Mouse (Mus musculus): ENCODE measurements at regions not wholly inside any gene's neighbourhood (a gene's known extent, or its start where the extent isn't known, plus 50 kb on each side); places are given as distances from the start of the nearest gene placed in this dataset.

DNA sequence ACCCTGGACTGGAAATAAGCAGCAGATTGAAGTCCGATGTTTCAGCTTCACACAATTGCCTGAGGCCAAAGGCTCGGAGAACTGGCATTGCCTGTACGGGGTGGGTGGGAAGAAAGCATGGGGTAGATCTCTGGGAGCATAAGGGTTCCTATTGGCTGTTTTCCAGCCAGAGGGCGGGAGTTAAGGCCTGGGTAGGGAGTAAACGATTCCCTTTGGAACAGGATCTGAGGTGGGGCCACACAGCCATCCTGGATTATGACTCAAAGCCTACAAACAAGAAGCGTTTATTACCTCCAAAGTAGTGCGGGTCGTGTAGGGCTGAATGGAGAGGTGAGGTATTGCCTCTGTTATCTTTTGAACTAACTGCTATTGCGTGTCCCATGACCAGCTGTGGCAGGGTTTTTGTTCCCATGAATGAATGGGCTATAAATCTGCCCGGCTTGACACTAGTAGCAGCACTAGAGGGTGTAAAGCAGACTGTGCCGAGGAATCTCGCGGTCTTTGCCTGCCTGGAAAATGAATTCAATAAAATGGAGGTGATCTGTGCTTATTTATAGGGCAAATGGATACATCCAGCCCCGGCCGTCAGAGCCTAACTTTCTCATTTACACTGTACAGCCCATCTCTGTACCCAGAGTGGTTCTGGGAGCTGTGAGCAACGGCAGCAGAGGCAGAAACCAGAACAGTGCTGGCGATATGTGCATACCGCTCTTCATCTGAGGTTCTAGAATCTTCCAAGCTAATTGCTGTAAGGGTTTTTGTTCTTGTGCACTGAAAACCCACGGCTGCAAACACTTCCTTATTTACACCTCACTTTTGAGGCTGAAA is 214.3 kb upstream of the Zfp507 start:
- H3K27me3 ChIP-seq (ENCODE audit: insufficient read depth, low read length): no peaks in the 10 kb centered on the region
- no peak overlapping the region for H3K27ac ChIP-seq (ENCODE audit: low read length)
- no peaks in the 10 kb centered on the region for H3K9me3 ChIP-seq (ENCODE audit: low read length)
- 27% methylated on average over 19 of the region's 19 CpGs for WGBS
- no peaks in the 10 kb centered on the region for H3K36me3 ChIP-seq (ENCODE audit: insufficient read depth, low read length)
- ATAC-seq (ENCODE audit: low FRiP score, low TSS enrichment): peak; percentile 89
- H3K4me3 ChIP-seq (ENCODE audit: low read length): no peak overlapping the region
- peaks cover 5% of the 10 kb centered on the region; the same call in 1 of the 2 replicates for H3K4me1 ChIP-seq (ENCODE audit: insufficient read depth, low read length)
- H3K9ac ChIP-seq (replicated peaks; ENCODE audit: low read length): no peak overlapping the region
- H3K4me2 ChIP-seq (replicated peaks; ENCODE audit: low read depth, low read length): peak overlapping the region; percentile 28

DNA sequence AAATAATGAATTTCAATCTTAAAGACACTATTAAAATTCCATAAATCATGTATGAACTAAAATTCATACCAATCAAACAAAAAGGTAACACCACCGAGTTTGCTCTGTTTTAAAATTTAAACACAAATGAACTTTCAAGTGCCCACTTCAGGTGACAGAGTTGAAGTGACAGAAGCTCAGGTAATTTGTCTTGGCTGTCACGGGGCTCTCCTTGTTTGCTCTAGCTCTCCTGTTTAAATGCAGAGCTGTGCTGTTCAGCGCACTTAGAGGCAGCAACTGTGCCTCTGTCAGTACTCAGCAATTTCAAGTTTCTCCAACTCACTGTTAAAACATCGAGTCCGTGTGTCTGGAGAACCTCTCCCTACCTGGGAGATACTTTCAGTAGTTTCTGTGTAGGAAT is 193.8 kb upstream of the Zfp507 start:
- no peak overlapping the region for H3K4me3 ChIP-seq (ENCODE audit: low read length)
- H3K27ac ChIP-seq (ENCODE audit: low read length): no peak overlapping the region
- H3K36me3 ChIP-seq (ENCODE audit: insufficient read depth, low read length): no peaks in the 10 kb centered on the region
- ATAC-seq (ENCODE audit: low FRiP score, low TSS enrichment): no peak
- H3K4me2 ChIP-seq (replicated peaks; ENCODE audit: low read depth, low read length): no peak overlapping the region
- no peak overlapping the region for H3K9ac ChIP-seq (replicated peaks; ENCODE audit: low read length)
- no peaks in the 10 kb centered on the region for H3K4me1 ChIP-seq (ENCODE audit: insufficient read depth, low read length)
- no peaks in the 10 kb centered on the region for H3K27me3 ChIP-seq (ENCODE audit: insufficient read depth, low read length)
- 85% methylated on average over 5 of the region's 5 CpGs for WGBS
- no peaks in the 10 kb centered on the region for H3K9me3 ChIP-seq (ENCODE audit: low read length)

DNA sequence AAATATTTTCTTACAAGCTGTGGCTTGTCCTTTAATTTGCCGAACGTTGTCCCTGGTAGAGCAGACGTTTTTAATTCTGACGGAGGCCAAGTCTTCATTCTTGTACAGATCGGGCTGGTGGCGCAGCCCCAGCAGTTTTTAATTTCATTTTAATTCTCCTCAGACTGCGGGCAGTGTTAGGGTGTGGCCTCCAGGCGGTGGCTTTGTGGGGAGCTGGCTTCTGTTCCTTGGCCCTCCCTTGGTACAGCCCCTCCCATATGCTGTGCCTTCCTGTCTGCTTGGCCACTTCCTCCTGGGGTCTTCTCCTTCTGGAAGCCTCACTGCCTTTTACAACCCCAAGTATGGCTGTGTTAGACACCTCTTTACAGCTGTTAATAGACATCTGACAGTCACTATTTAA is 189.7 kb upstream of the Zfp507 start:
- WGBS: 70% methylated on average over 8 of the region's 8 CpGs
- Histone ChIP-seq H3K4me1 (ENCODE audit: insufficient read depth, low read length) (no peaks in the 10 kb centered on the region; the same call in 1 of the 2 replicates), H3K4me3 (ENCODE audit: low read length) (no peak overlapping the region), H3K27ac (ENCODE audit: low read length) (no peak overlapping the region), H3K9ac (replicated peaks; ENCODE audit: low read length) (no peak overlapping the region), H3K9me3 (ENCODE audit: low read length) (no peaks in the 10 kb centered on the region), H3K27me3 (ENCODE audit: insufficient read depth, low read length) (no peaks in the 10 kb centered on the region), H3K36me3 (ENCODE audit: insufficient read depth, low read length) (no peaks in the 10 kb centered on the region), H3K4me2 (replicated peaks; ENCODE audit: low read depth, low read length) (no peak overlapping the region)
- ATAC-seq (ENCODE audit: low FRiP score, low TSS enrichment): no peak

DNA sequence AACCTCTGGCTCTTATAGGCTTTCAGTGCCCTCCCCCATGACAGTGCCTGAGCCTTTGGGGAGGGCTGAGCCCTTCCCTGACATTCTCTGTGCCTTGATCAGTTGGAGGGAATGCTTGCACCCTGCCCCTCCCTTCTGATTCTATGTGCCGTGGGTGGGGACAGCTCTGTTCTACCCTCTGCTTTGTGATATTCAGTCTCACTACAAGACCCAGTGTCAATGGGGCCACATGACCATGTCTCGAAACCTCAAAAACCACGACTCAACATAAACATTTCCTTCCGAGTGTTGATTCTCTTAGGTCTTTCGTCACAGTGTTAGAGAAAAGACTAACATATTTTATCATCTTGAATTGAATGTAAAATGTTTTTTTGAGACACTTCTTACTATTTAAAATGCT is 188.3 kb upstream of the Zfp507 start:
- Histone ChIP-seq H3K9ac (replicated peaks; ENCODE audit: low read length) (no peak overlapping the region), H3K27me3 (ENCODE audit: insufficient read depth, low read length) (no peaks in the 10 kb centered on the region), H3K9me3 (ENCODE audit: low read length) (no peaks in the 10 kb centered on the region), H3K27ac (ENCODE audit: low read length) (no peak overlapping the region), H3K4me1 (ENCODE audit: insufficient read depth, low read length) (no peaks in the 10 kb centered on the region; the same call in 1 of the 2 replicates), H3K4me3 (ENCODE audit: low read length) (no peak overlapping the region), H3K36me3 (ENCODE audit: insufficient read depth, low read length) (no peaks in the 10 kb centered on the region), H3K4me2 (replicated peaks; ENCODE audit: low read depth, low read length) (no peak overlapping the region)
- 86% methylated on average over 5 of the region's 5 CpGs for WGBS
- no peak for ATAC-seq (ENCODE audit: low FRiP score, low TSS enrichment)

DNA sequence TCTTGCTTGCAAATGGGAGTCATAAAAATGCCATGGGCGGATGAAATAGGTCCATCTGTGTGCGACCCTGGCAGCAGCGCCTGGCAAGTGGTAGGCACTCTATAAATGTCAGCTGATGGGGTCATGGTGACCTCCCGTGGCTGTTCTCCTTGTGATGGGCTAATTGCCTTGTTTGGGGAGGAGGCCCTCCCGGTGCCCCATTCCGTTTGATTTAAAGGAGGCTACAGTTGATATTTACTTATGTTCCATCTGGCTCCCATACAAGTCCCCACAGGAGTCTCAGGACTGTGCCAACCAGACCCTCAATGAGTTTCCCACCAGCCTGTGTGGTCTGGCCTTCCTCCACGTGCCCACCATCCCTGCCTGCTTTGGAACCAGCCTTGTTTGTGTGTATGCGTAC is 186.7 kb upstream of the Zfp507 start:
- no peak overlapping the region for H3K9ac ChIP-seq (replicated peaks; ENCODE audit: low read length)
- no peaks in the 10 kb centered on the region for H3K9me3 ChIP-seq (ENCODE audit: low read length)
- H3K27me3 ChIP-seq (ENCODE audit: insufficient read depth, low read length): no peaks in the 10 kb centered on the region
- WGBS: 31% methylated on average over 8 of the region's 8 CpGs
- no peaks in the 10 kb centered on the region for H3K36me3 ChIP-seq (ENCODE audit: insufficient read depth, low read length)
- H3K27ac ChIP-seq (ENCODE audit: low read length): no peak overlapping the region
- ATAC-seq (ENCODE audit: low FRiP score, low TSS enrichment): 0 out of 2 replicates have a peak, but pooled peaks have one; percentile 35
- H3K4me1 ChIP-seq (ENCODE audit: insufficient read depth, low read length): no peaks in the 10 kb centered on the region; the same call in 1 of the 2 replicates
- no peak overlapping the region for H3K4me3 ChIP-seq (ENCODE audit: low read length)
- H3K4me2 ChIP-seq (replicated peaks; ENCODE audit: low read depth, low read length): no peak overlapping the region

DNA sequence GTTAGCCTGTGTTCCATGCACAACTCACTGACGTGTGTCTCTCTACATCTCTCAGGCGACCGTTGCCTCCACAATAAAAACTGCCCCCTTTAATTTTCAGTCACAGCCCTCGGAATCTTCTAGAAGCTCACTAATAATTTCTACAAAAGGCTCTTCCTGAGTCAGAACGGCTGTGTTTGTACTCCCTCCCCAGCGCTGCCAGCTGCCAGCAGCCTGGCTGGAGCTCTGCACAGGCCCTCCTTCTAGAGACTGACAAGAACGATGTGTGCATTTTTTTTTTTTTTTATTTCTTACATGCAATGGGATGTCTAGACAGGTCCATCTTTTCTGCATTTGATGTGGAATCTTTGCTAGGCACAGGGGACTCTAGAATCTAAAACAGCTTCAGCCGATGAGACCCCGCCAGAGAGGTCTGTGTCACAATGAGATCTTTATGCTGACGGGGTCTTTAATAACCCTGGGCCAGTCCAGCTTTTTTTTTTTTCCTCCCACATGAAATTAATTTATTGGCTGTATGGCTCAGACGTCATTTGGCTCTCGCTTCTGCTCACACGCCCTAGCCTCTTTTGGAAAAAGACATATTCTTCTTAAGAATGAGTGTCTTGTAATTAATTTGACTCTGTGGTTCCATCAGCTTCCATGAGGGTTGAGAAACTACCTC is 185.8 kb upstream of the Zfp507 start:
- no peaks in the 10 kb centered on the region; the same call in 1 of the 2 replicates for H3K4me1 ChIP-seq (ENCODE audit: insufficient read depth, low read length)
- 51% methylated on average over 13 of the region's 13 CpGs for WGBS
- no peak overlapping the region for H3K4me3 ChIP-seq (ENCODE audit: low read length)
- H3K9me3 ChIP-seq (ENCODE audit: low read length): no peaks in the 10 kb centered on the region; the same call in 1 of the 2 replicates
- ATAC-seq (ENCODE audit: low FRiP score, low TSS enrichment): peak; percentile 56; the same call in 1 of the 2 replicates
- peak overlapping the region; percentile 8; the same call in 1 of the 2 replicates for H3K27ac ChIP-seq (ENCODE audit: low read length)
- no peaks in the 10 kb centered on the region for H3K27me3 ChIP-seq (ENCODE audit: insufficient read depth, low read length)
- H3K9ac ChIP-seq (replicated peaks; ENCODE audit: low read length): no peak overlapping the region
- H3K36me3 ChIP-seq (ENCODE audit: insufficient read depth, low read length): no peaks in the 10 kb centered on the region
- H3K4me2 ChIP-seq (replicated peaks; ENCODE audit: low read depth, low read length): no peak overlapping the region

DNA sequence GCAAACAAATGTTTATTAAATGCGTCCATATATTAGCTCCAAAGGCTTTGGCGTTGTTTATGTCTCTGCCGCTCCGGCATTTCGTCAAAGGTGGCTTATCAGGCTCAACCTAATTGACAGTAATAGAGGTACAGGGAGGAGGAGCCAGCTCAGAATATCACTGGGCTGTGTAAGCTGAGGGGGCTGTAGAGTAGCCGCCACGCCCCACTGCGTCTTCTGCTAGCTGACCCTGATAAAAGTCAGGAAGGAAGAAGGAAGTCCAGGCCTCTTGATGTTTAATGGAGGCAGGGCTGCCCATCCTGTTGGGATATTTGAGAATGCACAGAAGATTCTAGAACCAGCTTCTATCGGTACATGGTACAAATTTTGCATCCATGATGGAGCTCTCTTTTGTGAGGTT is 175.2 kb upstream of the Zfp507 start:
- no peaks in the 10 kb centered on the region for H3K9me3 ChIP-seq (ENCODE audit: low read length)
- ATAC-seq (ENCODE audit: low FRiP score, low TSS enrichment): no peak
- H3K4me3 ChIP-seq (ENCODE audit: low read length): no peak overlapping the region
- no peak overlapping the region for H3K4me2 ChIP-seq (replicated peaks; ENCODE audit: low read depth, low read length)
- no peak overlapping the region for H3K9ac ChIP-seq (replicated peaks; ENCODE audit: low read length)
- H3K36me3 ChIP-seq (ENCODE audit: insufficient read depth, low read length): no peaks in the 10 kb centered on the region
- no peaks in the 10 kb centered on the region for H3K27me3 ChIP-seq (ENCODE audit: insufficient read depth, low read length)
- H3K4me1 ChIP-seq (ENCODE audit: insufficient read depth, low read length): no peaks in the 10 kb centered on the region
- no peak overlapping the region for H3K27ac ChIP-seq (ENCODE audit: low read length)
- 67% methylated on average over 9 of the region's 9 CpGs for WGBS

DNA sequence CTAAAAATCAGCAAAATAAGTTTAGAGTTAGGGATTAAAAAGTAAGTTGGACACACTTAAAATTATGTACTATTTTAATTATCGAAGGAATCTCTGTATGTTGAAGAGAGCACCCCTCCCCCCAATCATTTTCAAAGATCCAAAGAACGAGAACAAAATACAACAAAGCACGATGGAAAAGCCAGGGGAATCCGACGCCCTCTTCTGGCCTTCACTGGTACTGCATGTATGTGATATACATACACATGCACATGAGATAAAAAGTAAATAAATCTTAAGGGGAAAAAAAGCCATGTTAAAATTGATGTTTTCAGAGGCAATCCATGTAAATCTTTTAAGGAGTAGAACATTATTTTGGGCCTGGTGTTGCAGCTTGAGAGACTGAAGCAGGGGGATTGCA is 155.9 kb upstream of the Zfp507 start:
- no peaks in the 10 kb centered on the region for H3K27me3 ChIP-seq (ENCODE audit: insufficient read depth, low read length)
- 0 out of 2 replicates have a peak, but pooled peaks cover 3% of the 10 kb centered on the region for H3K9me3 ChIP-seq (ENCODE audit: low read length)
- H3K4me2 ChIP-seq (replicated peaks; ENCODE audit: low read depth, low read length): no peak overlapping the region
- 47% methylated on average over 5 of the region's 5 CpGs for WGBS
- peaks cover 9% of the 10 kb centered on the region for H3K4me1 ChIP-seq (ENCODE audit: insufficient read depth, low read length)
- no peak overlapping the region for H3K4me3 ChIP-seq (ENCODE audit: low read length)
- H3K36me3 ChIP-seq (ENCODE audit: insufficient read depth, low read length): no peaks in the 10 kb centered on the region
- ATAC-seq (ENCODE audit: low FRiP score, low TSS enrichment): no peak
- H3K27ac ChIP-seq (ENCODE audit: low read length): no peak overlapping the region
- H3K9ac ChIP-seq (replicated peaks; ENCODE audit: low read length): no peak overlapping the region

DNA sequence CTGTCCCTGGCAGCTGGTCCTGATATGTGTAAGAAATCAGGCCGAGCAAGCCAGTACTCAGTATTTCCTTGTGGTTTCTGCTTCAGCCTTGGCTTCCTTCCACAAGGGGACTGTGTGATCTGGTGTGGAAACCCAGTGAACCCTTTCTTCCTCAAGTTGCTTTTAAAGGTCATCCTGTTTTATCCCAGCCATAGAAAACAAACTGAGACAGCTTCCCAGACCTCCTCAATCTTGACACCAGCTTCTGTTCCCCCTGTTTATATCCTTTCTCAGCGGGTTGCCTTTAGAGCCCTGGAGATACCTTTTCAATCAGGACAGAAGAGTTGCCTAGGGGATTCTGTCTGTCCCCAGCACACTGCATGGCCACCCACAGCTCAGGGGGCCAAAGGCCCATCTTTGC is 155.2 kb upstream of the Zfp507 start:
- no peak for ATAC-seq (ENCODE audit: low FRiP score, low TSS enrichment)
- Histone ChIP-seq H3K4me2 (replicated peaks; ENCODE audit: low read depth, low read length) (no peak overlapping the region), H3K4me1 (ENCODE audit: insufficient read depth, low read length) (peaks cover 9% of the 10 kb centered on the region), H3K27me3 (ENCODE audit: insufficient read depth, low read length) (no peaks in the 10 kb centered on the region), H3K9ac (replicated peaks; ENCODE audit: low read length) (no peak overlapping the region), H3K4me3 (ENCODE audit: low read length) (no peak overlapping the region), H3K9me3 (ENCODE audit: low read length) (0 out of 2 replicates have a peak, but pooled peaks cover 3% of the 10 kb centered on the region), H3K27ac (ENCODE audit: low read length) (0 out of 2 replicates have a peak overlapping the region, but pooled peaks have one; percentile 38), H3K36me3 (ENCODE audit: insufficient read depth, low read length) (no peaks in the 10 kb centered on the region)
- WGBS: 15% methylated on average over 2 of the region's 2 CpGs

DNA sequence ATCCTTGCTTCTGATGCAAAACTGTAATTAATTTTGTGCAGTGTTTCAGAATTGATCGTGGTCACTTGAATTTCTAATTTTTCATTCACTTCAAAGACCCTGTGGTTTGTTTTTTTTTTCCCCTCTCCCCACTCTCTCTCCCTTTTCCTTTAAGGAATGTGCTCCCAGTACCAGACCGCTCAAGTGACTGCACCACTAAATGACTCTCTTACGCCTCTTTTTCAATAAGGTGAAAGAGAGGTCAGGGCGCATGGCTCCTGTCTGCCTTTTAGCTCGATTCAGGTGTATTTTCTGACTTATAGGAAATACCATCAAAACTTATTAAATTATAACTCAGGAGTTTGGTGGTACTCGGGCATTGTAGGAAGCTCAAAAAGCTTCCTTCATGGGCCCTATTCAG is 146.0 kb upstream of the Zfp507 start:
- no peak for ATAC-seq (ENCODE audit: low FRiP score, low TSS enrichment)
- Histone ChIP-seq H3K36me3 (ENCODE audit: insufficient read depth, low read length) (no peaks in the 10 kb centered on the region), H3K9me3 (ENCODE audit: low read length) (no peaks in the 10 kb centered on the region), H3K4me2 (replicated peaks; ENCODE audit: low read depth, low read length) (peak overlapping the region; percentile 47), H3K4me3 (ENCODE audit: low read length) (peak overlapping the region; percentile 24), H3K27ac (ENCODE audit: low read length) (peak overlapping the region; percentile 61; the same call in 1 of the 2 replicates), H3K27me3 (ENCODE audit: insufficient read depth, low read length) (no peaks in the 10 kb centered on the region), H3K9ac (replicated peaks; ENCODE audit: low read length) (no peak overlapping the region), H3K4me1 (ENCODE audit: insufficient read depth, low read length) (peaks cover 13% of the 10 kb centered on the region)
- WGBS: 7% methylated on average over 6 of the region's 6 CpGs

Data from kidney, embryonic 16.5 days (tissue).